Mouse (Mus musculus): Measurements from ENCODE around the gene Fmnl2. TPM values are rescaled to one million over a fixed set of nuclear protein-coding genes. Genes with fewer than 3 reads are reported as not detected.

The Fmnl2 gene
- total and polyA plus RNA-seq, 3 experiments = 0.42 to 2.8 (median 2.1) TPM

DNA sequence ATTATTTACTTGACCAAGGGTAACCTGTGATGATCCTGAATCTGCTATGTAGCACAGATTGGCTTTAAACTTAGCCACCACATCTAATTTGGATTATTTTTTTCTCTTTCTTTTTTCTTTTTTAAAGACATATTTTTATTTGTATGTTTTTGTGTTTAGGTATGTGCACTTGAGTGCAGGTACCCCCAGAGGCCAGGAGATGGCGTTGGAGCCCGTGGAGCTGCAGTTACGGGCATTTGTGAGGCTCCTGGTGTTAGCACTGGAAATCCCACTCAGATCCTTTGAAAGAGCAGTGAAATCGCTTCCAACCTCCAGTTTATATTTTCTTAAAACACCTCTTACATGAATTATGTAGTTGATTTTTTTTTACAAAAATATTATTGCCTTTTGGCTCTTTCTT is 91.9 kb downstream of the Fmnl2 start:
- Histone ChIP-seq H3K4me1 (ENCODE audit: control insufficient read depth in 1 of 2, insufficient read depth in 2 of 2) (peaks cover 0 to under 1% of the 10 kb centered on the region in 2 experiments; a peak in 1 of 4 replicates), H3K27me3 (replicated peaks) (no peaks in the 10 kb centered on the region), H3K4me3 (replicated peaks in 1 of 3; ENCODE audit: low read depth in 2 of 3, low read length in 2 of 3, poor library complexity in 1 of 3) (no peak overlapping the region), H3K9me3 (replicated peaks; ENCODE audit: low read length) (no peaks in the 10 kb centered on the region), H3K36me3 (replicated peaks in 1 of 2; ENCODE audit: control insufficient read depth in 1 of 2, insufficient read depth in 1 of 2, low read length in 1 of 2) (no peaks in the 10 kb centered on the region), H3K27ac (ENCODE audit: insufficient read depth, low read depth) (no peak overlapping the region), H3K9ac (ENCODE audit: insufficient read depth, low read depth) (no peak overlapping the region), H3K79me2 (replicated peaks; ENCODE audit: control insufficient read depth, extremely low read depth, insufficient read depth, poor library complexity, severe bottlenecking) (no peaks in the 10 kb centered on the region), H3K4me2 (ENCODE audit: insufficient read depth, low read depth, poor library complexity, severe bottlenecking) (no peak overlapping the region)
- TF ChIP-seq ETS1 (conservative IDR thresholded peaks at IDR 0.05; ENCODE audit: low read depth, low read length) (no peak), CTCF (conservative IDR thresholded peaks at IDR 0.05 in 1 of 2, IDR thresholded peaks at IDR 0.05 in 1 of 2; ENCODE audit: low read depth in 2 of 2, low read length in 2 of 2) (peak in 1 of 2 experiments; percentile 21; a peak in 1 of 4 replicates)
- dilution Hi-C loops (cut with MboI; ENCODE audit: extremely low pct_ligation_motif_present, extremely low pct_unique_long_range_greater_than_20kb, low sequenced_read_pairs) = no loop called here
- in situ Hi-C loops (cut with MboI; ENCODE audit: low pct_ligation_motif_present, low pct_unique_long_range_greater_than_20kb, low sequenced_read_pairs) = loop anchor here (10.0 to 25.0 kb wide), 2 partner anchors 55 to 187 kb away; no protein-coding TSS in a partner anchor
- DNase-seq (ENCODE audit: extremely low read depth) = no peak

DNA sequence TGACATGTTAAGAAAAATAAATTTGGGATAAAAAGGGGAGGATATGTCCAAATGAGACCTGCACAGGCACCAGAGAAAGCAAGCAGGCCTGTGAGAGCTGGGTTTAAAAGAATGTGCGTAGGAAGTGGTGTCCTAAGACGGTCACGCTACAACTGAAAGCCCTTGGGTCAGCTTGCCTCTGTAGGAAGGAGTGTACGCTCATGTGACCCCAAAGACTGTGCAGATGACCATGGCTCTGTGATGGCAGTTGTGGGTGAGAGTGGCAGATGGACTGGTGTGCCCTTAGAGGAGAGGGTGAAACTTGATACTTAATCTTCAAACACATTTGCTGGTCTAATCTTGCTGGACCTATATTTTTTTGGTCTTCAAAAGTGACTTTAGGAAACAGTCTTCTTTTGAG is 92.6 kb downstream of the Fmnl2 start:
- H3K4me3 ChIP-seq (replicated peaks in 1 of 3; ENCODE audit: low read depth in 2 of 3, low read length in 2 of 3, poor library complexity in 1 of 3) = no peak overlapping the region
- dilution Hi-C loops (cut with MboI; ENCODE audit: extremely low pct_ligation_motif_present, extremely low pct_unique_long_range_greater_than_20kb, low sequenced_read_pairs) (no loop called here), in situ Hi-C loops (cut with MboI; ENCODE audit: low pct_ligation_motif_present, low pct_unique_long_range_greater_than_20kb, low sequenced_read_pairs) (no loop called here)
- TF ChIP-seq E2F4 (IDR thresholded peaks at IDR 0.05; ENCODE audit: insufficient replicate concordance, low read depth, low read length) (no peak), IRF4 (IDR thresholded peaks at IDR 0.05; ENCODE audit: low read depth, low read length) (no peak), GABPA (IDR thresholded peaks at IDR 0.05; ENCODE audit: insufficient replicate concordance, low read depth, low read length) (no peak), EP300 (IDR thresholded peaks at IDR 0.05; ENCODE audit: low read length) (no peak), MAX (IDR thresholded peaks at IDR 0.05; ENCODE audit: low read length) (no peak), USF1 (IDR thresholded peaks at IDR 0.05; ENCODE audit: low read depth, low read length) (no peak), HCFC1 (IDR thresholded peaks at IDR 0.05; ENCODE audit: low read depth, low read length) (no peak), SIN3A (IDR thresholded peaks at IDR 0.05; ENCODE audit: low read length) (no peak), CTCF (conservative IDR thresholded peaks at IDR 0.05 in 1 of 2, IDR thresholded peaks at IDR 0.05 in 1 of 2; ENCODE audit: low read depth in 2 of 2, low read length in 2 of 2) (no peak), POLR2AphosphoS2 (IDR thresholded peaks at IDR 0.05; ENCODE audit: low read depth, low read length) (no peak), ZKSCAN1 (IDR thresholded peaks at IDR 0.05; ENCODE audit: borderline replicate concordance, low read depth, low read length) (no peak), ZC3H11A (IDR thresholded peaks at IDR 0.05; ENCODE audit: low read depth, low read length) (no peak), BHLHE40 (IDR thresholded peaks at IDR 0.05; ENCODE audit: low read depth, low read length) (no peak), NELFE (IDR thresholded peaks at IDR 0.05; ENCODE audit: low read depth, low read length) (no peak)
- peaks cover 4 to 7% of the 10 kb centered on the region in 2 experiments; a peak in 3 of 4 replicates for H3K4me1 ChIP-seq (ENCODE audit: control insufficient read depth in 1 of 2, insufficient read depth in 2 of 2)
- no peak overlapping the region for H3K9ac ChIP-seq (ENCODE audit: insufficient read depth, low read depth)
- H3K9me3 ChIP-seq (replicated peaks; ENCODE audit: low read length) = no peaks in the 10 kb centered on the region
- H3K27me3 ChIP-seq (replicated peaks) = no peaks in the 10 kb centered on the region
- DNase-seq (ENCODE audit: extremely low read depth) = no peak
- no peaks in the 10 kb centered on the region for H3K79me2 ChIP-seq (replicated peaks; ENCODE audit: control insufficient read depth, extremely low read depth, insufficient read depth, poor library complexity, severe bottlenecking)
- H3K36me3 ChIP-seq (replicated peaks in 1 of 2; ENCODE audit: control insufficient read depth in 1 of 2, insufficient read depth in 1 of 2, low read length in 1 of 2) = no peaks in the 10 kb centered on the region
- H3K4me2 ChIP-seq (ENCODE audit: insufficient read depth, low read depth, poor library complexity, severe bottlenecking) = no peak overlapping the region
- no peak overlapping the region for H3K27ac ChIP-seq (ENCODE audit: insufficient read depth, low read depth)

All from CH12.LX (cell line).